Mouse (Mus musculus) bone marrow, adult 2 months (tissue): ENCODE measurements at regions not wholly inside any gene's neighbourhood (a gene's known extent, or its start where the extent isn't known, plus 50 kb on each side); places are given as distances from the start of the nearest gene placed in this dataset.

Source experiments
- CTCF ChIP-seq: fragments of 200-500 bp; IDR thresholded peaks from 2 replicates; pipeline ENCODE4 v1.5.1; 2011; ENCODE audit warnings: low read length, control low read depth; ENCODE audit not compliant: control insufficient read depth, insufficient read depth
- POLR2A ChIP-seq: fragments of 200-500 bp; IDR thresholded peaks from 2 replicates; pipeline ENCODE4 v1.6.1; 2011; ENCODE audit warnings: low read depth, mild to moderate bottlenecking, control low read depth, low read length, borderline replicate concordance; ENCODE audit not compliant: control insufficient read depth

- TF ChIP-seq CTCF, result no peak
- no peak for TF ChIP-seq POLR2A
Measured at GRCm38 (mm10) chr15:74379366-74379765, 256.8 kb downstream of the Mroh4 start.
